Mouse (Mus musculus) c-Kit-positive CD71-positive TER-119-negative erythroid progenitor cells, embryonic 14.5 days (primary cell): ENCODE data around the gene Sec61a1.
A peak's percentile ranks its signal among the peaks of the same experiment; 100 is the strongest.

Source experiments
- DNase-seq: peaks from one replicate; pipeline ENCODE4 v3.0.0-alpha.2; 2013; ENCODE audit warnings: low read depth

Gene Sec61a1

DNA sequence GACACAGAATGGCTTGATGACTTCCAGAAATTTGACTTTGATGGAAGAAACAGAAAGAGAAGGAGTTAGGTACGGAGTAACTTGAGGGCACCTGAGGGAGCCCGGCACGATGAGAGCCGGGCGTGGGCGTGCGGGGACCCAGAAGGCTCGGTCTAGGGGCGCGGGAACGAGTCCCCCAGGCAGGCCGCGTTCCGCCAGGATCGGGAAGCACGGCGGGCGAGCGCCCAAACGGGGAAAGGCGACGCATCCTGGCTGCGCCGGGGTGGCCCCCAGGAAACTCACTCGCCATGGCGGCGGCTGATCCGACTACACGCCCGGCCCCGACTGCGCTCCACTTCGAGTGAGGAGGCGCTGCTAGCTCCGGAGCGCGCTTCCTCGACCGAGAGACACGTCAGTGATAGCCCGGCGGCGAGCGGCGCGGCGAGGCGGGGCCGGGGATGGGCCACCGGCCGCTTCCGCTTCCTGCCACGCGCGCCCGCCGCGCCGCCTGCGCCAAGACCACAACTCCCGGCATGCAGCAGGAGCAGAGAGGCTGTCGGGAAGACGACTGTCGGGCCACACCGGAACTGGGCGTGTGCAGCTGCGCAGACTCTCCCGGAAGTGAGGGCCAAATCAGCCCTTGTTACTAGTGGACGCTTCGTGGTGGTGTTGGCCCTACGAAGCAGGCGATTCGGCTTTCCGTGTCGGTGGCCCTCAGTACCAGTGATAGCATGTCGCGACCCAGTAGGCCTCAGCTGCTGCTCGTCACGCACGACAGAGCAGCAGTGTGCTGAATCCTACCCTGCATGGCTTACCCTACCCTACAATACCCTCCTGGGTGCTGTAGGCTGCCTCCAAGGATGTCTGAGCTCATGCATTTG is at the start of gene Sec61a1:
TSS of gene Sec61a1 (minus strand) at position 502 of the 860 bp plus-strand sequence.
- DNase-seq = peak; percentile 89

DNA sequence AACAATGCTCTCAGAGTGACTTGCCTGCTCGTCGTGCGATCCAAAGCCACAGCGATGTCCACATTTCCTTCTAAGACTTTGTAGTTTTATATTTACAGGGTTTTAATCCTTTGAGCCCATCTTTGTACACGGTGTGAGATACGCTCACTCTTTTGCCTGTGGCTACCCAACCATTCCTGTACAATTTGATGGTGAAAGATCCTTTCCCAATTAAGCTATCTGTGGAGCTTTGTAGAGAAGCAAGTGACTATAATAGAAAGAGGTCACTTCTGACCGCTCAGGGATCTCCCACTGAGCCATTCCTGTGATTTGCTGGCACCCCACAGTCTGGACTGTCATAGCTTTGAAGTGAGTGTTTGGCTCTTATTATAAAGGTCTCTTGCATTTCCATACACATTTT is 48.0 kb upstream of the Sec61a1 start:
- no peak for DNase-seq

DNA sequence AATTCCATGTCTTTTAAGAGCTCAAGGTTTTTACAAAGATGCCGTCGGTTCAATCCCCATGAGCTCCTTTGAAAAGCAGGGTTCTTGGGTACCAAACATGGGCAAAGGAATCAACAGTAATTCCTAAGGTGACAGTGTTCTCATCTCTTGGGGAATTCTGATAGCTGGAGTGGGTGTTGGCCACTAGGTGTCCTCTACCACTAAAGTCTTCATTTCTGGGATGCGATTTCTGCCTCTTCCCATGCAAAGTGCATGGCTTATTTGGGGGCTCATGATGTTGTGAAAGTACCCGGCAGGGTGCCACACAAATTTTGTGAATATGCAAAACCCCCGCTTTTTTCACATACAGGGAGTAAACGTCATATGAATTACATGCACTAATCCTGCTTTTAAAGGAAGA is 46.3 kb upstream of the Sec61a1 start:
- no peak for DNase-seq

DNA sequence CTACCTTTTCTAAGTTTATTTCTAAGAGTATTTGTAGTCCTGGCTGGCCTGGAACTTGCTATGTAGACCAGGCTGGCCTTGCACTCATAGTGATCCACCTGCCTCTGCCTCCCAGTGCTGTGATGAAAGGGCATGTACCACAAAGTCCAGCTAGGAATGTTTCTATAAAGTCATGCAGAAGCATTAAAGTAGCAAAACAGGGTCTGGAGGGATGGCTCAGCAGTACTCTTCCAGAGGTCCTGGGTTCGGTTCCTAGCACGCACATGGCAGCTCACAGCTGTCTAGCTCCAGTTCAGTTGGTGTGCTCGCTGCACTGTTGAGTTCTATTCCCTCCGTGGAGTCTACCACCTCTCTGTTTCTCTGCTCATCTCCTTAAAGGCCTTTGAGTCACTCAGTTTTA is 41.5 kb upstream of the Sec61a1 start:
- DNase-seq = no peak

DNA sequence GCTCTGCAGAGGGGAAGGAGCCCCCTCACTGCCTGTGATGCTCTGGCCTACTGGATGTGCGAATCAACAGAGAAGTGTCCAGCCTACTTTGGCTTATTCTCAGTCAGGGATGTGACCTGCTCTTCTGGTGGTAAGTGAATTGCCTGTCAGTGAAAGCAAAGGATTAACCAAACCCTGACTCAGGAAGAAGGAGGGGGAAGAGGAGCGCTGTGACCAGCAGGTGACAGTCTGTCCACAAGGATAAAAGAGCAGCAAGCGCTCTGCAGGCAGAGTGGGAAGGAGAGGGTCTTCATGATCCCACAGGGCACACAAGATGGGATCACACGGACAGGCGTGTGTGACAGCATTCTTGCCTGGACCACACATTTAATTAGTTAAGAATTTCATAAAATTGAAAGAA is 41.0 kb upstream of the Sec61a1 start:
- no peak for DNase-seq

DNA sequence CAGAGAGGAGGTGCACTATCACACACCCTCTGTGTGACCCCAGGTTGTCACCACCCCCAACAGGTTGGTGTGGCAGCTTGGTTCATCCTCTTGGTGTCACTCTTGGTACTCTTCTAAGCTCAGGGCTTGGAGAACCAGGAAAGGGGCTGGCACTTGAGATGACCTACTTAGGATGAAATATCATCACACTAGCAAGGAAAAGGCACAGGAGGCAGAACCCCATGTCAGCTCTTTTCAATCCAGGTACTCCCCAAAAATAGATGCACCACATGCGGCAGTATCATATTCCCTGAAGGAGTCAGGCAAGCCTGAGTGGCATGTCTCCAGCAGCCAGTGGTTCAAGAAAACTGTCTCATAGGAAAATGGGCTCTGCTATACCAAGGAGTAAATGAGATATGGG is 39.4 kb upstream of the Sec61a1 start:
- no peak for DNase-seq

DNA sequence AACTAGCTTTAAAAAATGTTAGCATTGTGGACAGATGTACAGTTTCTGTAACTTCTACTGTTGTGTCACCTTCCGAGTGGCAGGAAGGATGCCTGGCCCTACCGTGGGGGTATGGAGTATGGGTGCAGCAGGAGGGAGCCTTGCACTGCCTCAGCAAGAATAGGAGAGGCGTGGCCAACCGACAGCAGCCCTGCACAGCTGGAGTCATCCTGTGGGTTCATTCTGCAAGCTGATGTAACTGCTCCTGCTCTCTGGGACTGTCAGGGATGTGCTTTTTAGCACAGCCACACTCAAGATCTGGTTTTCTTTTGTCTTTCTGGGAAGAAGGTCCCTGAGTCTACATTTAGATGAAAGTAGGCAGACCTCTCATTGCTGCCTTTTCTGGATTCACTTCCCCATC is 38.8 kb upstream of the Sec61a1 start:
- DNase-seq = no peak

DNA sequence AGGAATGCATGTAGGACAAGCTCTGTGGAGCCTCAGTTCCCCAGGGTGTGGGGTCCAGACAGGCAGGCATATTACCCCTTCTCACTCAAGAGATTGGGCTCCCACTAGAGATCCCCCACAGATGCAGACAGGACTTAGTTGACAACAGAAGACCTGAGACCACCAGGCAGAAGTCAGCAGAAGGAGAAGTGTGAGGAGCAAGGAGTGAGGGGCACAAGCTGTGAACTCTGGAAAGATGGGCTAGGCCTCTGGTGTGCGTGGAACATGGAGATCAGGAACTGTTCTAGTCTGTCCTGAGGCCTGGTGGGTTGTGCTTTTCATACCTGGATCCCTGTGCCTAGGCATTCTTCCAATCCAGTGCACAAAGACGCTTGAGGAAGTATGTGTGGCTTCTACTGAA is 31.2 kb upstream of the Sec61a1 start:
- no peak for DNase-seq

DNA sequence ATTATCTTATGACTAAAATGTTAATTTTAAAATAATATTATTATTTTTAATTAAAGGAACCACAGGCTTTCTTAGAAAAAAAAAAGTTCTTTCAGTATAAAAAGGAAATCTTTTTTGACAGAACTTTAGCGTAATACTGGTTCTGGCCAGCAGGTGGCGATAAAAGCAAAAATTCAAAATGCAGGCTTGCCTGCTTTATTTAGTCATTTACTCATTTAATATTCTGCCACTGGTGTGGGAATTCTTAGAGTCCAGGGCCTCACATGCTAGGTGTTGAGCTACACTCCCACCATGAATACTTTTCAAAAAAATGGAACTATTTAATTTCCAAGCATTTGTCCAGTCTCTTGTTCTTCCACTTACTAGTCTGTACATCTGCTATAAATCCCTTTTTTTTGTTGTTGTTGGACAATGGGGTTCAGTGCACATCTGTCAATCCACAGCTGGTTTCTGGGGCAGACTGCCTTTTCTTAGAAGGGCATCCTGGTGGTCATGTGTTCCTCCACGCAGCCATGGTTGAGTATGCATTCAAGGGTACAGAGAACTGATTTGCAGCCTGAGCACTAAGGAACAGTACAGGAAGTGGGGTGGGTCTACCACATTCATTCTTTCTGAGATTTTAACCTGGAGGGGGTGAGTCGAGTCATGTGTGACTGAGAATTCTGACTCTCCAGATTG is 30.6 kb upstream of the Sec61a1 start:
- peak; percentile 30 for DNase-seq

DNA sequence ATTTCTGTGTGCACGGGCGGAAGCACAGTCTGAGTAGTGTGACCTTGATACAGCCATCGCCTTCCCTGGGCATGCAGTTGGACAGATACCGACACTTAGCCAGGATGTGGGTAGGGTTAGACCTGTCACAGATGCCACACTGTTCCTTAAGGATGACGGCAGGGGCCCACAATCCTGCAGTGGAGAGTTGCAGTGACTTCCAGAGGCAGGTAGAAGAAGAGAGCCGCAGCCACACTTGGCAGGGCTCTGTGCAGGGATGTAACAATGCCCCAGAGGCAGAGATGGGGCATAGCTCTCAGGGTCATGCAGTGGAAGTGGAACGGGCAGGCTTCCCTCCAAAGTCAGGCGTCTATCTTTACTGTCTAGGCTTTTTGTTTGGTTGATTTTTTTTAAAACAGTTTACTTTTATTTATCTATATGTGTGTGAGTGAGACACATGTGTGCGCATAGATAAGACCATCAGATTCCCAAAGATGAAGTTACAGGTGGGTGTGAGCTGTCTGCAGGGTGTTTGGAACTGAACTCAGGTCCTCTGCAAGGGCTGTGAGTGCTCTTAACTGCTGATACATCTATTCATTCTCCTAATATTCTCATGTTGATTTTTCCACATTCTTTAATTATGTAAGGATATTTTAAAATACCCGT is 29.8 kb upstream of the Sec61a1 start:
- peak; percentile 29 for DNase-seq

DNA sequence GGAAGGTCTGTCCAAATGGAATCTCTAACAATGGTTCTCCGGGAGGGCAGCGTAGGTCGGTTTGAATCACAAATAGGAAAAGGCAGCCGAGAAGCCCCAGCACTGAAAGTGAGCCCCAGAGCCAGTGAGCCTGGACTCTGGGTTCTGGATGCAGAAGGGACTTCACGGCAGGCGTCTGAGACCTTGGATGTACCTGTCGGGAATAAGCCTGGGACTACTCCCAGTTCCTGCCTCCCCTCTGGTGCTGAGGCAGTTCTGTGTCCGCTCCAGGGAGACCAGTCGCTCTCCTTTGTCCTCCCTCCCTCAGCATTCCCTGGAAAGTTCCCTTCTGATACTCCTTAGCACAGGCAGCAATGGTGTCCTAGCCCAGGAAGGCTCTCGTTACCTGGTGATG is 26.7 kb upstream of the Sec61a1 start:
- no peak for DNase-seq

DNA sequence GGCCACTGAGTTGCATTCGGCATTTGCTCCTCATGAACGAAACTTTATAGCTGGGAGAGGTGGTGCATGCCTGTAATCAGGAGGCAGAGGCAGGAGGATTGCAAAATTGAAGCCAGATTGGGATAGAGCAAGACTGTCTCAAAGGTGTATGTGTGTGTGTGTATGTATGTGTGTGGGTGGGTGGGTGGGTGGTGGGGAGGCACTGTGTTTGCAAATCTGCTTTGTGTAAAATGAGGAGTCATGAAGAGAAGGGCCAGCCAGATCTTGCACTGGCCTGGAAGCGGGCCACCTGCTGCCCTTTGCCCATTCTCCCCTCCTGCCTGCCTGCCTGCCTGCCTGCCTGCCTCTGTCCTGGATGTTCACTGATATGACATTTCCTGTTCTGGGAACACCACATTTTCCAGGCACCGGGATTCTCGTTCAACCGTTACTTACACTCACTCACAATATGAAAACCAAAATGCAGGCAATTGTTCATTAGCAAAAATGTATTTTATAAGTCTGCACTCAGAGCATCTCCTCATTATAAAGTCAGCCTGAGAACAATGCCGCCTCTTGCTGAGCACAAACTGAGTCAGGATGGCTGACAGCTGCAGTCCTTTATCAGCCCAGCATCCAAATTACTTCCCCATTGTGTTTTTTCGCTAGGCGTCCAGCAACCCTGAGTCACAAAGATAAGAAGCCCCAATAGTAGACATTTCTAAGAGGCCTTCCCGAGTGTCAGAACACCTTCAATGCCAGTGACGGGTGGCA is 26.1 kb upstream of the Sec61a1 start:
- DNase-seq = peak; percentile 44

DNA sequence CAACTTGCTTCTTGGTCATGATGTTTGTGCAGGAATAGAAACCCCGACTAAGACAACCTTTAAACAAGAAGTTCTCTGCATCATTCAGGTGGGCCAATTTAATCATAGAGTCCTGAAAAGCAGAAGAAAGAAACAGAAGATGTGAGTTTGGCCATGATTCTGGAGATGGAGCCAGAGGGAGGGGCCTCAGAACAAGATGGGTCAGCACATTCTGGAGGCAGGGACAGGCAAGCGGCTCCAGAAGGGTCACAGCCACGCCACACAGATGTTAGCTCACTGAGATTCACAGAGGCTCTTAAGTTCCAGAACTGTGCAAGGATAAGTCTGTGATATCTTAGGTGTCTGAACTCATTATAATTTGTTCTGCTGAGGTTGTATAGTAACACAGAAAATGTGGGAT is 25.5 kb upstream of the Sec61a1 start:
- DNase-seq = no peak

DNA sequence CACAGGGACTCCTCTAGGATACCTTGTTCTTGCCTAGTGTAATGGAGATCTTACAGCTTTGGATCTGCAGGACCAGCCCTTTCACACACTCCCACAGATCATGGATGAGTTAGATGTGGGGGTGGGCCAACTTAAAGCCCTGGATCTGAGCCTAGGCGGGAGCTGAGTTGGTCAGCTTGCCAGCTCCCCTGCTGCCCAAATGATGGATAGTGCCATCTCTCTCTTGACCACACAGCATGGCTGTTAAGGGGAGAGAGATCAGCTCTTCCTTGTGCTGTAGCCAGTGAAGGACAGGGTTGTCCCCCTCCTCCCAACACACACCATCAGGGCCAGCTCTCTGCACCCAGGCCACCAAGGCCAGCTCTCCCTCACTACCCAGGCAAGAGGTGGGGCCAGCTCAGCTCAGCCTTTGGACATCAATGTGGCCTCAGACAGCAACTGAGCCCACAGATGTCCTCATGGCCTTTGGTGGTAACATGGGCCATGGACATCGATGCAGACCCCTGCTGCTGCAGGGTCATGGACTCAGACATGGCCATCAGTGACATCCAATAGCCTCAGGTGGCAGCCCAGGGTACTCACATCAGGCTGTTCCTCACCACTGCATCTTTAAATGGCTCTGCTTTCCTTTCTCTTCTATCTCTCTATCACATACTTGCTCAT is 21.5 kb upstream of the Sec61a1 start:
- no peak for DNase-seq

DNA sequence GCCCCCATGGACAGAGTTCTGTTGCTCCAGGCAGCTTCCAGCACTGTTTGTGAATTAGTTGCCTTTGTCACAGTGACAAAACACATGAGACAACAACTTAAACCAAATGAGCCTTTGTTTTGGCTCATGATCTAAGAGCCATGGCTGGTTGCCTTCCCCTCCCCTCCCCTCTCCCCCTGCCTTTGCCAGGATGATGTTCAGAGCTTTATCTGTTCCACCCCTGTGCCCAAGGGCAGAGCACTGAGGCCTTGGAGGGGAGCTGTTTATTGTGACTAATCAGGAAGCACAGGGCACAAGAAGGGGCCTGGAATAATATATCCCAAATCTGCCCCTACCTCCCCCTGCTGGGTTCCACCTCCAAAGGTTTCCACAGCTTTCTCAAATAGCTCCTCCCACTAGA is 11.6 kb upstream of the Sec61a1 start:
- no peak for DNase-seq

DNA sequence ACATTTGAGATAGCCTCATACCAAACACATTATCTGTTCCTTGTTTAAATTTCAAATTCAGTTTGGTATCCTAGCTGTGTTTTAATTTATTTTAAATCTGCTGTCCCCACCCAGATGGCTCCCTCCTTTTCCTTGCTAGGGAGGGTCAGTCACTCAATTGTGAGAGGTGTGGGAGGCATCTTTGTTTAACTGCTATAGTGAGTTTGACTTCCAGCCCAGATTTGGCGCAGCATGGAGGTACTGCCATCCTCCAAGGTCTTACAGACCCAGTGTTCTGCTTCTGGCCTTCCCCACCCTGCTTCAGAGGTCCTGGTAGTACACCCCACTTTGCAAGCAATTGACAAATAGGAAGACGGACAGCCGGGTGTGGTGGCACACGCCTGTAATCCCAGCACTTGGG is 5.4 kb upstream of the Sec61a1 start:
- DNase-seq = no peak

DNA sequence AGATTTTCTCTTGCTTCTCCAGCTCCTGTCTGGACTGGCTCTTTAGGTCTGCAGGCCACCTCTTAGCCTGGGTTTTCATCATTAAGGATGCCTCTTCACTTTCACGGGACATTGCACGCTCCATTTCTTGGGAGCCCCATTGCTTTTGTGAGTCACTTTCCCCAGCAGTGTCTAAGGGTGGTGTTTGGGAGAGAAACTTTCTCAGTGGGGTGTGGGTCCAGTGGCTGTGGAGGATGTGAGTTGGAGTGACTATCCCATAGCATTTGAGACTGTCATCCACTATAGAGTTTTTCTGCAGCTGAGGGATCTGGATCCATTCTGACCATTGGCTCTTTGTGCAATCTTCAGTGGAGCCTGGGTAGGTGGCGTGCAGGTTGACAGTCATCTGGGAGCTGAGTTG is 4.7 kb upstream of the Sec61a1 start:
- no peak for DNase-seq

DNA sequence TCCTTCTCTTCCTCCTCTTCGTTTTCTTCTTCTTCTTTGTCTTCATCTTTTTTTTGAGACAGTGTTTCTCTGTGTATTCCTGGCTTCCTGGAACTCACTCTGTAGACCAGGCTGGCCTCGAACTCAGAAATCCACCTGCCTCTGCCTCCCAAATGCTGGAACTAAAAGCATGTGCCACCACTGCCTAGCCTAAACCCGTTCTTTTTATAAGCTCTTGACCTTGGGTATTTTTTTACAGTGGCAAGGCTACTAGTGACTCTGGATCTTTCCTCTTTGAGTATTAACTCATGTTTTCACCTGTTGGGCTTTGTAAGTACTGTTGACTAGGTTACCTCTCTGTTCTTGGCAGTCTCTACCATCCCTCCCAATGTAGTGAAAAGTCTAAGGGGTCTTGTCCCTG is 4.3 kb upstream of the Sec61a1 start:
- DNase-seq = no peak

DNA sequence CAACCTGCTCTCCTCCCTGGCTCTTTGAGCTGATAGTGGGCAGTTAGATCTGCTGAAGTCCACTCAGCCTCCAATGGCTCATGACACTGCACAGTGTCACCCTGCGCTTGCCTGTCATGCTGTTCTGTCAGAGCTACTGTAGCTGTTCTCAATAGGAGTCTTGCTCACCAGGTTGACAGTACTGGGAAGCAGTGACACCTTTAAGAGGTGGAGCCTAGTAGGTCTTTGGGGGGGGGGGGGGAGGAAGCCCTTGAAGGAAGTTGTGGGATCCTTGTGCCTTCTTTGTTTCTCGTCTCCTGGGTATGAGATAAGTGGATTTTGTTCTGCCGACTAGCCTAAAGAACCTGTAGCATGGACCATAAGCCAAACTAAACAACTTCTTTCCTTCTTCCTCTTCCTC is 3.9 kb upstream of the Sec61a1 start:
- no peak for DNase-seq

DNA sequence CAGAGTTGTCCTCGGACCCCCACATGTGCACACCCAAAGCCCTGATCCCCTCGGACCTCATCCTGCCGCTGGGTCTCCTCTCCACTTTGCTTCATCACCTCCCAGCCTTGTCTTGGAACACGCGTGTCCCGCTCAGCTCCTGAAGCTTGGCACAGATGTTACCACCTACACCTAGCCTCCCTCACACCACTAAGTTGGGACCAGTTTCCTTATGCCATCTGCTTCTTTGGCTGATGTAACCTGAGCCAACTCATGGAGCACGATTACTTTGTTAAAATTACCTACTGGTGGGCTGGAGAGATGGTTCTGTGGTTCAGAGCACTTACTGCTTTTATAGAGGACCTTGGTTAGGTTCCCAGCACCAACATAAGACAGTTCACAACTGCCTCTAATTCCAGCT is 3.1 kb upstream of the Sec61a1 start:
- no peak for DNase-seq

DNA sequence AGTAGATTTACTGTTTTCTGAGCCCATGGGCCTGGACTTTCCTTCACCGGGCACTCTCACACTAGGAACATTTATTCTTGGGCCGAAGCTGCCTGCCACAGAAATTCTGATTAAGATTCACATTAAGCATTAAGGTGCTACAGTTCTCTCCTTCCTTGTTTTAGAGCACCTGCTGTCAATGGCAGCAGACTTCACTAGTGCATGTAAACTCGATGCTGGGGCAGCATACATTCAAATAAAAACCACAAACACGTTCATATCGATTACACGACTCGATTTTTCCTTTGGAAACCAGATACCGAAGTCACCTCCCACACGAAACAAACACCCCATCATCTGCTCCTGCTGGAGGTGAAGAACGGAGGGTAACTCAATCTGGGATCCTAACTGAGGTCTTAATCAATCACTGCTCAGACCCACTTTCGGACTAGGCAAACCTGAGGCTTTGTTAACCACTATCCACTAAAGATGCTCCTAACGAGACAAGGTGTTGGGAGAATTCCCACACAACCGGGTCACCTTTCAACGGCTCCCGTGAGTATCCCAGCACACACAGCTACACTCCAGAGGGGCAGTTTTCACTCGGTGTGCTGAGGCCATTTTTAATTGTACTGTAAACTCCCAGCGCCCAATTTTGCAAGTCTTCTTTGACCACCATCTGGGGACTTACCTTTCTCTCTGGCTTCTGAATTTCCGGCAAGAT is 853 bp downstream of the Sec61a1 start:
- DNase-seq = no peak
